Mouse (Mus musculus) myocyte (in vitro differentiated cells): Measurements from ENCODE around the gene Usp32. TPM values are rescaled to one million over a fixed set of nuclear protein-coding genes. Genes with fewer than 3 reads are reported as not detected.

Experiments used
- H3K27me3 ChIP-seq: one replicate; pipeline ENCODE4 v1.6.1; 2011; ENCODE audit not compliant: control insufficient read depth, insufficient read depth, insufficient read length
- H3K36me3 ChIP-seq: one replicate; pipeline ENCODE4 v1.6.1; 2011; ENCODE audit not compliant: control insufficient read depth, insufficient read depth
- H3K4me2 ChIP-seq: one replicate; pipeline ENCODE4 v1.6.1; 2011; ENCODE audit warnings: low read depth, control low read depth
- H3K4me3 ChIP-seq: one replicate; pipeline ENCODE4 v1.5.1; 2011; ENCODE audit warnings: mild to moderate bottlenecking, control low read depth, moderate library complexity
- H3K79me2 ChIP-seq: one replicate; pipeline ENCODE4 v1.6.1; 2011; ENCODE audit not compliant: control insufficient read depth, insufficient read depth
- H3ac ChIP-seq: one replicate; pipeline ENCODE4 v1.6.1; 2011; ENCODE audit not compliant: control insufficient read depth, insufficient read length
- CEBPB ChIP-seq: IDR thresholded peaks from 2 replicates; pipeline ENCODE4 v1.6.1; 2011; ENCODE audit warnings: mild to moderate bottlenecking, moderate library complexity; ENCODE audit not compliant: poor library complexity, insufficient read depth, severe bottlenecking
- E2F4 ChIP-seq: IDR thresholded peaks from one replicate; pipeline ENCODE4 v1.6.1; 2011; ENCODE audit warnings: mild to moderate bottlenecking, control low read depth, moderate library complexity; ENCODE audit not compliant: insufficient read depth
- MAX ChIP-seq: IDR thresholded peaks from one replicate; pipeline ENCODE4 v1.6.1; 2011; ENCODE audit warnings: low read depth, mild to moderate bottlenecking, control low read depth
- MYOD1 ChIP-seq, 3 experiments: IDR thresholded peaks; one replicate each; pipeline ENCODE4 v1.6.1; 2011; ENCODE audit warnings: control low read depth in 2 of 3, low read depth in 2 of 3, mild to moderate bottlenecking in 2 of 3, moderate library complexity in 1 of 3; ENCODE audit not compliant: insufficient read length in 2 of 3, control insufficient read depth in 1 of 3
- MYOG ChIP-seq, 3 experiments: IDR thresholded peaks; one replicate each; pipeline ENCODE4 v1.6.1; 2011; ENCODE audit warnings: control low read depth in 2 of 3, low read depth in 2 of 3, mild to moderate bottlenecking in 2 of 3; ENCODE audit not compliant: insufficient read length in 2 of 3, control insufficient read depth in 1 of 3, insufficient read depth in 1 of 3
- POLR2A ChIP-seq: IDR thresholded peaks from one replicate; pipeline ENCODE4 v1.6.1; 2011; ENCODE audit warnings: low read depth, mild to moderate bottlenecking, control low read depth, moderate library complexity; ENCODE audit not compliant: insufficient read length
- POLR2AphosphoS2 ChIP-seq: IDR thresholded peaks from one replicate; pipeline ENCODE4 v1.6.1; 2011; ENCODE audit warnings: low read depth, control low read depth; ENCODE audit not compliant: insufficient read length
- REST ChIP-seq: IDR thresholded peaks from one replicate; pipeline ENCODE4 v1.6.1; 2011; ENCODE audit warnings: mild to moderate bottlenecking, control low read depth, moderate library complexity; ENCODE audit not compliant: insufficient read depth, insufficient read length
- SRF ChIP-seq: IDR thresholded peaks from one replicate; pipeline ENCODE4 v1.6.1; 2011; ENCODE audit warnings: low read depth; ENCODE audit not compliant: control insufficient read depth, insufficient read length
- TCF12 ChIP-seq: IDR thresholded peaks from one replicate; pipeline ENCODE4 v1.6.1; 2011; ENCODE audit warnings: mild to moderate bottlenecking, control low read depth; ENCODE audit not compliant: poor library complexity, insufficient read depth, severe bottlenecking
- TCF3 ChIP-seq: IDR thresholded peaks from one replicate; pipeline ENCODE4 v1.6.1; 2011; ENCODE audit warnings: low read depth, control low read depth; ENCODE audit not compliant: insufficient read length
- USF1 ChIP-seq: IDR thresholded peaks from one replicate; pipeline ENCODE4 v1.6.1; 2011; ENCODE audit warnings: low read depth, mild to moderate bottlenecking, control low read depth, moderate library complexity
- polyA plus RNA-seq: library from polyadenylated mRNA; unstranded; fragments of >200 nt; fragmentation: generic; extraction: Trizol; gene quantifications from one replicate; pipeline ENCODE4 v1.2.1, GENCODE M21; 2012; ENCODE audit warnings: missing spikeins

Usp32 gene
- polyA plus RNA-seq, 1 experiment = 4.5 TPM

DNA sequence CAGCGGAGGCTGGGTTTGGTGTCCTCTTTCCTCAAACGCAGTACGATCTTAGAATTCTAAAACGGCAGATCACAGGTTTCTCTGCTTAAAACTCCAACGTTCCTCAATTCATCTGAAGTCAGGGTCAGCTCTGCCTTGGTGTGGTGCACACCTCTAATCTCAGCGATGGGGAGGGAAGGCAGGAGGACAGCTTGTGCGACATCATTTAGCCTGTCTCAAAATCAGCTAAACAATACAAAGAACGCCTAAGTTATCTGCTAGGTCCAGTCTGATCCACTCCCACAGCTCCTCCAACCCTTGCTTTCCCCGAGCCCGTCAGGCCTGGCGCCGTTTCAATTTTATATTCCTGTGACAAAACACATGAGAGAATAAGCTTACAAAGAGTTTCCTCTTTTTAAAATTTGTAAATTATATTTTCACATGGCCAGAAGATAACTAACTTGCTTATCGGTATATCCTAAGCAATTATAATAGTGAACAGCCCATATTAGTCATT lies 43.4 kb upstream of the Usp32 start:
- Histone ChIP-seq H3K4me2 (peak overlapping the region; percentile 38), H3K79me2 (no peaks in the 10 kb centered on the region), H3ac (no peak overlapping the region), H3K36me3 (no peaks in the 10 kb centered on the region), H3K27me3 (no peaks in the 10 kb centered on the region), H3K4me3 (no peak overlapping the region)
- TF ChIP-seq POLR2A = no peak
- TF ChIP-seq TCF12 = no peak
- no peak for TF ChIP-seq POLR2AphosphoS2
- no peak for TF ChIP-seq REST
- TF ChIP-seq MAX = no peak
- no peak for TF ChIP-seq SRF

DNA sequence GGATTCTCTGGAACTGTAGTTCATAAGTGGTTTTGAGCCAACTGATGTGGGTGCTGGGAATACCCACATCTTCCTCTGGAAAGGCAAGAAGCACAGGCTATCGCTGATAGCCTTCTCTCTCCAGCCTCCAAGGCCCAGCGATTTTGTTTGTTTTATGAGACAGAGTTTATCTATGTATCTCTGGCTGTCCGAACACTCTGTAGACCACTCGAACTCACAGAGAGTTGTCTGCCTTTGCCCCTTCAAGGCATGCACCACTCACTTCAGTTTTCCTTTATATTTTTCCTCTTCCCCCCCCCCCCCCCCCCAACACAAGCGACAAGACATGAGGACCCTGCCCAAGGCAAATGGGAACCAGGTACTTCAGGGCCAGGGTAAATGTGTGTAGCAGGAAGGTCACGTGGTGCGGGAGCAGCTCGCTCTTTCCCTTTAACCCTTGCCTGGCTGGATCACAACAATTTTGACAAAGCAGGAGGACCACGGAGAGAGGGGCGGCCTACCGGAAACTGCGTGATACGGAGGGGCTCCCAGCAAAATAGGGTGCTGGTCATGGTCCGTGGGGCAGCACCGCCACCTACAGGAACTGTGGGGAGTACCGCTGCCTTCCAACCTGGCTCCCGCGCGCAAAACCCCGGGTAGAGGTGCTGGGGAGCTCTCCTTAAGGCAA lies 42.8 kb upstream of the Usp32 start:
- Histone ChIP-seq H3ac (no peak overlapping the region), H3K79me2 (no peaks in the 10 kb centered on the region), H3K27me3 (no peaks in the 10 kb centered on the region), H3K36me3 (no peaks in the 10 kb centered on the region), H3K4me2 (peak overlapping the region; percentile 38), H3K4me3 (no peak overlapping the region)
- TF ChIP-seq TCF3 = no peak
- no peak for TF ChIP-seq TCF12
- TF ChIP-seq REST = no peak
- TF ChIP-seq MYOG (IDR thresholded peaks at IDR 0.05; ENCODE audit: control insufficient read depth in 1 of 3, insufficient read depth in 1 of 3, insufficient read length in 2 of 3, low read depth in 2 of 3) = no peak
- TF ChIP-seq MAX = no peak
- TF ChIP-seq POLR2AphosphoS2 = no peak
- TF ChIP-seq MYOD1 (IDR thresholded peaks at IDR 0.05; ENCODE audit: control insufficient read depth in 1 of 3, insufficient read length in 2 of 3, low read depth in 2 of 3) = no peak
- TF ChIP-seq CEBPB = no peak

DNA sequence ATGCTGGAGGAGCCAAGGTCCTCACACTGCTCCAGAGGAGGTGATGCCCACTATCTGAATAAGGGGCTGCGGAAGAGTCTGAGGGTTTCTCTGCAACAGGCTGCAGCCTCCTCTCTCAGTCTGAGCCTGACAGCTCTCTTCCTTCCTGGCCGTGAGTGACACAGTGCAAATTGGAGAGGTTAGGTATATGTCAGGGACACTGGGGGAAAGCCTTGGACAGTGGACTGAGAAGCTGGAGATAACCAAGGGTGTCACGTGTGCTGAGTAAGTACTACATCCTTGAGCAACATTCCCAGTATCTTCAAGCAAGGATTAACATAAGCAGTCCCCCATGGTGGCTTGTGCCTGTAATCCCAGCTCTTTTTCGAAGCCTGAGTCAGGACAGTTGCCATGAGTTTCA lies 38.5 kb upstream of the Usp32 start:
- Histone ChIP-seq H3K79me2 (no peaks in the 10 kb centered on the region), H3K4me2 (no peak overlapping the region), H3ac (no peak overlapping the region), H3K36me3 (no peaks in the 10 kb centered on the region), H3K4me3 (no peak overlapping the region), H3K27me3 (no peaks in the 10 kb centered on the region)
- no peak for TF ChIP-seq SRF

DNA sequence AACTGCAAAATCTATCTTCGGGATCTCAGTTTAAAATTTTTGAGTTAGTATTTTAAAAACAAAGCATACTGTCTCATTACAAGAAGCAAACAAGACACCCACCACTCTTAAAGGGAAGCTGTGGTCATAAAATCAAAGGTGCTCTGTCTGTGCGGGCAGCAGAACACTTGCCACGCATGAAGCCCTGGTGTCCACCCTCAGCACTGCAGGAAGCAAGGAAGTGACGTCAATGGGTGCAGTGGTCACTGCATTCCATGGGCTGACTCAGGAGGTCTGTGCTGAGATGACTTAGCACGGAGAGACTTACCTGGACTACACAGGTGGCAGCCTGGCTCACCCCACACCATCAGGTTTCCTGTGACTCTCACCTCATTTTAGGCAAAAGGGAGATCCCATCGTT lies 37.8 kb upstream of the Usp32 start:
- Histone ChIP-seq H3K36me3 (no peaks in the 10 kb centered on the region), H3ac (no peak overlapping the region)
- TF ChIP-seq REST (no peak), USF1 (no peak), CEBPB (no peak)

GRCm38 (mm10) chr11:85175941-85176340 lies 36.0 kb upstream of the Usp32 start:
- H3K36me3 ChIP-seq = no peaks in the 10 kb centered on the region
- no peak for TF ChIP-seq CEBPB
- TF ChIP-seq MAX = no peak
- no peaks in the 10 kb centered on the region for H3K27me3 ChIP-seq
- no peak overlapping the region for H3ac ChIP-seq
- H3K4me2 ChIP-seq = no peak overlapping the region
- no peak overlapping the region for H3K4me3 ChIP-seq
- no peaks in the 10 kb centered on the region for H3K79me2 ChIP-seq

More for the DNA sequence above, 37.8 kb upstream of the Usp32 start:
- Histone ChIP-seq H3K27me3 (no peaks in the 10 kb centered on the region), H3K4me3 (no peak overlapping the region), H3K4me2 (no peak overlapping the region), H3K79me2 (no peaks in the 10 kb centered on the region)

- H3K36me3 ChIP-seq = no peaks in the 10 kb centered on the region
- H3K79me2 ChIP-seq = no peaks in the 10 kb centered on the region
- H3K4me2 ChIP-seq = peak overlapping the region; percentile 84
- no peak overlapping the region for H3K4me3 ChIP-seq
- TF ChIP-seq MYOG (IDR thresholded peaks at IDR 0.05; ENCODE audit: control insufficient read depth in 1 of 3, insufficient read depth in 1 of 3, insufficient read length in 2 of 3, low read depth in 2 of 3) (no peak), MYOD1 (IDR thresholded peaks at IDR 0.05; ENCODE audit: control insufficient read depth in 1 of 3, insufficient read length in 2 of 3, low read depth in 2 of 3) (no peak), MAX (no peak), CEBPB (no peak), REST (no peak), POLR2AphosphoS2 (no peak), SRF (no peak), USF1 (no peak), E2F4 (no peak), TCF12 (no peak)
- H3ac ChIP-seq = no peak overlapping the region
- no peaks in the 10 kb centered on the region for H3K27me3 ChIP-seq
Measured at GRCm38 (mm10) chr11:85170833-85171232, 30.9 kb upstream of the Usp32 start.
